Mouse (Mus musculus): ENCODE data around the gene Plekha4. TPM values are rescaled to one million over a fixed set of nuclear protein-coding genes. Genes with fewer than 3 reads are reported as not detected.

Gene Plekha4
- total RNA-seq, 2 experiments from 2014 or later, result 1.3 to 2.7 TPM

DNA sequence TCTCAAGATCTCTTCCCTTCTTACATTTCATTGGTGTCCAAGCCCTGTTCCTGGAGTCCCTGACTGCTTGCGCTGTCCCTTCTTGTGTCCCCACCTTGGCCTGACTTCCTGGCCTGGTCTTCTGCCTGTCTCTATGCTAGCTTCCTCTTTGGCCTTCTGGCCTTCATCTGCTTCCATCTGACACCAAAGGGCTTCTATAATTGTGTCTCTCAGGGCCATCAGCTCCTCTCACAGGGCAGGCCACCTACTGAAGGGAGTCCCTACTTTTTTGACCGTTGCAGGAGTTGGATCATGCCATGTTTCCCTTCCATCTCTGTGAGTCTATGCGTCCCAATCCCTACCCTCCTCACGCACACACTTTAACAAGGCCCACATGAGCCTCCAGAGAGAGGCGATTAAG, 63.8 kb downstream of the Plekha4 start:
- DNase-seq (ENCODE audit: extremely low spot score in 1 of 2, low spot score in 2 of 2), result no peak
- intact Hi-C loops (cut with DNase I), result loop anchor here (5.0 kb wide), 1 partner anchor 33 kb away; no protein-coding TSS in a partner anchor

DNA sequence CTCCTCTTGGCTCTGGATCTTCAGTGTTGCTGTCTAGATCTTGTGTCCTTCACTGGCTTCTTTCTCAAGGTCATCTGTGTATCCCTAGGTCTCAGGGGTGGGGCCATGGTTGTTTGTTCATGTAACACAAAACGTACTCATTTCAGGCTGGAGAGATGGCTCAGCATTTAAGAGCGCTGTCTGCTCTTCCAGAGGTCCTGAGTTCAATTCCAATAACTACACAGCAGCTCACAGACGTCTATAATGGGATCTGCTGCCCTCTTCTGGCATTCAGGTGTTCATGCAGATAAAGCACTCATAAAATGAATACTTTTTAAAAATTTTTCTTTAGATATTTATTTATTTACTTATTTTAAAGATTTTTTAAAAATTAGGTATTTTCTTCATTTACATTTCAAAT, 64.7 kb downstream of the Plekha4 start:
- intact Hi-C loops (cut with DNase I), result loop anchor here (5.0 kb wide), 1 partner anchor 34 kb away; no protein-coding TSS in a partner anchor
- DNase-seq (ENCODE audit: extremely low spot score in 1 of 2, low spot score in 2 of 2), result no peak

DNA sequence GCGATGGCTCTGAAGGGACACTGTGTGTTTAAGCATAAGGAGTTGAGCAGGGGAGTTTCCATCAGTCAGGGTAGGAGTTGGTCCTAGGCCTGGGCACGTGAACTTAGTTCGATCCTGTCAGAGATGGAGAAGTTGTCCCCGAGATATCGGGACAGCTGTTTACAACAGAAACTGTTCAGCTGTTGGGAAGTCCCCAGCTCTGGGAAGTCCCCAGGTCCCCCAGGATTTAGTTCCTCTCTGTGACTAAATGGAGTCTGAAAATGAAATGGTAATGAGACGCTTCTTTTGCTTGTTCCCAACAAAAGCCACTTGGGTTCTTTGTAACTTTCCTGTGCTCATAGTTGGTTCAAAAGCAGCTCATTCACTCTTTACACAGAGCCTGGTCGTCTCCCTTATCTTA, 65.8 kb downstream of the Plekha4 start:
- intact Hi-C loops (cut with DNase I), result loop anchor here (5.0 kb wide), 1 partner anchor 35 kb away; no protein-coding TSS in a partner anchor
- DNase-seq (ENCODE audit: extremely low spot score in 1 of 2, low spot score in 2 of 2), result no peak

DNA sequence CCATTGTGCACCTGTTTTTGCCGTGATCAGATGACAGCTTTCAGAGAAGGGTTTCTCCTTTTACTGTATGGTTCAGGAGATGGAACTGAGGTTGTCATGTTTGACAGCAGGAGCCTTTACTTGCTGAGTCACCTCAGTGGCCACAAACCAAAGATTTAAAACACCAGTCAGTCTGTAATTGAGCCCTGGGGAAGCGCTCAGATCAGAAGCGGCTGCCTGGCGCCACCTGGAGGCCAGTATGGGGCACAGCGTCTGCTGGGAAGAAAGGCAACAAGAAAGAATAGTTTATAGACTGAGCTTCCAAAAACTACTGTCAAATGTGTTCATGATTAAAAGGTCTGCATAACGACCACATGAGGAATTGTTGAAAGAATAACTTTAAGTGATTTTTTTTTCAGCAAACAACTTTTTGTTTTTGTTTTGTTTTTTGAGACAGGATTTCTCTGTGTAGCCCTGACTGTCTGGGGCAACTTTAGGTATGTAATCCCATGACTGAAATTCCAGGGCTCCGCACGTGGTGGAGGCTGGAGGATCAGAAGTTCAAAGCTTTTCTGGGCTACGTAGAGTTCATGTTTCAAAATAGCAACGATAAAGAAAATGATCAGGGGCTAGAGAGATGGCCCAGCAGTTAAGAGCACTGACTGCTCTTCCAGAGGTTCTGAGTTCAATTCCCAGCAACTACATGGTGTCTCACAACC, 67.1 kb downstream of the Plekha4 start:
- DNase-seq (ENCODE audit: extremely low spot score in 1 of 2, low spot score in 2 of 2), result peak; percentile 61 to 72

DNA sequence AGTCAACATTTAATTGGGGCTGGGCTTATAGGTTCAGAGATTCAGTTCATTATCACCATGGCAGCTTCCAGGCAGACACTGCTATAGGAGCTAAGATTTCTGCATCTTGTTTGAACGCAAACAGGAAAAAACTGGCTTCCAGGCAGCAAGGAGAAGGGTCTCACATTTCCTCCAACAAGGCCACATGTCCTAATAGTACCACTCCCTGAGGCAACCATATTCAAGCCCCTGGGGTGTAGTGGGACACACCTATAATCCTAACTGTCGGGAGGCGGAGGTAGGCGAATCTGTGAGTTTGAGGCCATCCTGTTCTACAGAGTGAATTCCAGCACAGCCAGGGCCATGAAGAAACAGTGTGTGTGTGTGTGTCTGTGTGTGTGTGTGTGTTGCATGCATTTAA, 69.0 kb downstream of the Plekha4 start:
- intact Hi-C loops (cut with DNase I), result no loop called here
- DNase-seq (ENCODE audit: extremely low spot score in 1 of 2, low spot score in 2 of 2), result no peak

More for the DNA sequence above, 67.1 kb downstream of the Plekha4 start:
- intact Hi-C loops (cut with DNase I), result loop anchor here (5.0 kb wide), 1 partner anchor 36 kb away; no protein-coding TSS in a partner anchor

DNA sequence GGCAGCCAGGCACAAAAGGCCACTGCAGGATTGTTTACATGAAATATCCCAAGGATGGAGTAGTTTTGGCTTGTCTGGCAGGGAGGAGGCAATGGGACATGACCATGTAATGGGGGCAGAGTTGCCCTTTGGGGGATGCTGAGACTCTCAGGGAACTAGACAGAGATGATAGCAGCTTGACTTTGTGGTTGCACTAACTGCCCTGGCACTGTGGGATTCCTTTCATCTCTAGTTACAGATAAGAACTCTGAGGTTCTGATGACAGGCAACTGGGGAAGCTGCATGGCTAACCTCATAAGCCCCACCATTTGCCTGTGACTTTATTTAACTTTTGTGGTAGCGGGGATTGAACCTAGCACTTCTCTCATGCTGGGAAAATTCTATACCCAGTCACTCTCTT, 70.0 kb downstream of the Plekha4 start:
- DNase-seq (ENCODE audit: extremely low spot score in 1 of 2, low spot score in 2 of 2), result no peak
- intact Hi-C loops (cut with DNase I), result loop anchor here (2.0 kb wide), 1 partner anchor 17 kb away; no protein-coding TSS in a partner anchor

DNA sequence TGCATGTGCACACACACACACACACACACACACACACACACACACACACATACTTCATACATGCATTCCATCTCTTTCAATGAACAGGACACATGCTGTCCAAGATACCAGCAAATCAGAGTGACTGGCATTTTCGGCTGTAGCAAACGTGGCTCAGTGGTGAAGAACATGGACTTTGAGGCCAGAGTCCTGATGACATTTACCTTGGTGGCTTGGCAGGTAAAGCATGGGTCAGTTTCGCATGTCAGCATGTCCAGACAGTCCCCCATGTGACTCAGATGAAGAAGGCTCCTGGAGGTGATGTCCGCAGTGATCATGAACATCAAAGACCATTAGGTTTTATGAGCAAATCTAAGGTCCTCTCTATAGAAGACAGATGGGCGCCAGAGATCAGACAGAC, 70.9 kb downstream of the Plekha4 start:
- no peak for DNase-seq (ENCODE audit: extremely low spot score in 1 of 2, low spot score in 2 of 2)
- intact Hi-C loops (cut with DNase I), result loop anchor here (2.0 kb wide), 1 partner anchor 16 kb away; no protein-coding TSS in a partner anchor

DNA sequence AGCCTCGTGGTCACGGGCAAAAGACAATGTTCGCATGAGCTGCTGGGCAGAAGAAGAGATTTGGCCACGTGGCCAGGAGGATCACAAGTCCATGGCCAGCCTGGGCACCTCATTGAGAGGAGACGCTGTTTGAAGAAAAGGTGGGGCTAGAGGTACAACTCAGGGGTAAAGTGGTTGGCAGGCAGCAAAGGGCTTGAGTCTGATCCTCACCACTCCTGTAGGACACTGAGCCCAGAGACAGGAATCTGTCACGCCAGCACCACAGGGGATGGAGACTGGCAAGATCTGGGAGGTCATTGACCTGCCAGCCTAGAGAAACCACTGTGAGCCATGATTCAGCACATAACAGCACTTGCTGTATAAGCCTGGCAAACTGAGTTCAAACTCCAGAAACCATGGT, 71.4 kb downstream of the Plekha4 start:
- intact Hi-C loops (cut with DNase I), result loop anchor here (2.0 kb wide), 1 partner anchor 15 kb away; no protein-coding TSS in a partner anchor

DNA sequence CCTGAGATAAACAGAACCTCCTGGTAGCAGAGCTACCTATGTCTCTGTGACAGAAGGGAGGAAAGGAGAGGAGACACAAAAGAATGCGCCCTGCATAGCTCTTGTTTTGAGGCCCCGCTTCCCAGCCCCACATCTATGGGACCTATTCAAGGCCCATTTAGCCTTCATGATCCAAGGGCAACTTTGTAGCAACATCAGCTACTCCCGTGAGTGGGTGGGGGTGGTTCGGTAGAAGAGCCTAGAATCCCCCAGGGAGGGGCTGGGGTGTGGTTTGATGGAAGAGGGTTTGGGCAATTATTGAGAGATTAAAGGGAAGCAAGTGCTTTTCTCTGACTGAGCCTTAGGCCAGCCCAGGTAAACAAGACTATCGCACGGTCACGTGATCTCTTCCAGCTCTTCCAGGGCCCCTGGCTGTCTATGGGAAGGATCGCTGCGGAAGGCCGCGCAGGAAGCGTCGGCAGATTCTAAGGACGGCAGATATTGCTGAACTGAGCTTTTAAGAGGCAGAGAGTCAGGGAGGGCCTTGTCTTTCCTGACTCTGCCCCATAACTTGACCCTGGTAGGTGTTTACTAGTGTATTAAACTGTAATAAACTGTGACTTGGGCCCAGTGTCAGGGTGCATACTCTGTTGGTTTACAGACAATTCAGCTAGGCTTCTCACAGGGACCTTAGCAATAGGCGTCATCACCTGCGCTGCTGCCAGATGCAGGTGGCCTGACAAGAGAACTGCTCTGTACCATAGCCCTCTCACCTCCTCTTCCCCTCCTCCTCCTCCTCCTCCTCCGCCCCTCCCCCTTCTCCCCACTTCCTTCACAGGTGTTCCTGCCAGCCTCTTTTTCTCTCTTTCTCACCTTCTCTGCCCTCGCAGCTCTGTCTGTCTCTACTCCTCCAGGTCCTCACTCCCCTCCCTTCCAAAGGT, 73.1 kb downstream of the Plekha4 start:
- intact Hi-C loops (cut with DNase I), result no loop called here
- DNase-seq (ENCODE audit: extremely low spot score in 1 of 2, low spot score in 2 of 2), result no peak

More for the DNA sequence above, 71.4 kb downstream of the Plekha4 start:
- no peak for DNase-seq (ENCODE audit: extremely low spot score in 1 of 2, low spot score in 2 of 2)

Other genes starting within 250 kb of the Plekha4 start
- under 1 TPM; 0.41 to 0.60 TPM for gene Slc6a21, start 248.8 kb upstream of the Plekha4 start, total RNA-seq (2021)
- 10 to 100 TPM; 20.5 to 32.2 TPM for gene Trpm4, start 192.6 kb upstream of the Plekha4 start, total RNA-seq (2021)
- gene Hrc, start 191.0 kb upstream of the Plekha4 start, total RNA-seq (2021), result 1 to 10 TPM in 1 of 2 experiments, under 1 TPM in 1; 0.99 to 1.3 TPM
- gene Ppfia3, start 159.3 kb upstream of the Plekha4 start, total RNA-seq (2021), result 100 to 1,000 TPM; 142 to 147 TPM
- 100 to 1,000 TPM; 176 to 192 TPM for gene Lin7b, start 155.7 kb upstream of the Plekha4 start, total RNA-seq (2021)
- 100 to 1,000 TPM; 352 to 384 TPM for gene Snrnp70, start 130.6 kb upstream of the Plekha4 start, total RNA-seq (2021)
- gene Kcna7, start 120.7 kb upstream of the Plekha4 start, total RNA-seq (2021), result not detected
- not detected for gene Ntf5, start 112.6 kb upstream of the Plekha4 start, total RNA-seq (2021)
- not detected for gene Lhb, start 105.5 kb upstream of the Plekha4 start, total RNA-seq (2021)
- 10 to 100 TPM; 16.9 to 17.3 TPM for gene Gys1, start 91.5 kb upstream of the Plekha4 start, total RNA-seq (2021)
- 10 to 100 TPM; 31.3 to 41.1 TPM for gene Ruvbl2, start 88.2 kb upstream of the Plekha4 start, total RNA-seq (2021)
- gene Ftl1, start 66.4 kb upstream of the Plekha4 start, total RNA-seq (2021), result 100 to 1,000 TPM; 445 to 456 TPM
- 10 to 100 TPM; 86.0 to 93.8 TPM for gene Bax, start 59.4 kb upstream of the Plekha4 start, total RNA-seq (2021)
- not detected for gene Tulp2, start 44.5 kb upstream of the Plekha4 start, total RNA-seq (2021)
- gene Gm45808, start 39.5 kb upstream of the Plekha4 start, total RNA-seq (2021), result not detected
- gene Dhdh, start 37.5 kb upstream of the Plekha4 start, total RNA-seq (2021), result 1 to 10 TPM; 3.0 to 3.1 TPM
- gene Nucb1, start 15.9 kb upstream of the Plekha4 start, total RNA-seq (2021), result 100 to 1,000 TPM; 114 to 127 TPM
- 10 to 100 TPM; 25.5 to 28.5 TPM for gene Ppp1r15a, start 62 bp upstream of the Plekha4 start, total RNA-seq (2021)
- gene Hsd17b14, start 28.6 kb downstream of the Plekha4 start, total RNA-seq (2021), result under 1 TPM in 1 of 2 experiments, not detected in 1; 0.93 TPM
- 10 to 100 TPM; 20.9 to 21.8 TPM for gene Bcat2, start 43.8 kb downstream of the Plekha4 start, total RNA-seq (2021)
- not detected for gene Fgf21, start 89.2 kb downstream of the Plekha4 start, total RNA-seq (2021)
- under 1 TPM; 0.13 to 0.30 TPM for gene Fut1, start 91.0 kb downstream of the Plekha4 start, total RNA-seq (2021)
- gene Izumo1, start 95.5 kb downstream of the Plekha4 start, total RNA-seq (2021), result not detected
- 10 to 100 TPM; 15.1 to 15.8 TPM for gene Rasip1, start 101.2 kb downstream of the Plekha4 start, total RNA-seq (2021)
- 1 to 10 TPM; 1.2 to 2.2 TPM for gene Mamstr, start 113.6 kb downstream of the Plekha4 start, total RNA-seq (2021)
- under 1 TPM; 0.18 to 0.24 TPM for gene Fut2, start 140.1 kb downstream of the Plekha4 start, total RNA-seq (2021)
- gene Ntn5, start 157.7 kb downstream of the Plekha4 start, total RNA-seq (2021), result under 1 TPM; 0.45 to 0.47 TPM
- under 1 TPM; 0.34 to 0.39 TPM for gene Sec1, start 168.1 kb downstream of the Plekha4 start, total RNA-seq (2021)
- 100 to 1,000 TPM; 152 to 154 TPM for gene Car11, start 173.5 kb downstream of the Plekha4 start, total RNA-seq (2021)
- 10 to 100 TPM; 40.9 to 51.0 TPM for gene Dbp, start 178.8 kb downstream of the Plekha4 start, total RNA-seq (2021)
- gene Rpl18, start 189.1 kb downstream of the Plekha4 start, total RNA-seq (2021), result 100 to 1,000 TPM; 437 to 456 TPM
- 10 to 100 TPM; 23.0 to 24.6 TPM for gene Sphk2, start 191.7 kb downstream of the Plekha4 start, total RNA-seq (2021)
- gene Fam83e, start 194.9 kb downstream of the Plekha4 start, total RNA-seq (2021), result under 1 TPM; 0.26 to 0.39 TPM
- gene Spaca4, start 199.5 kb downstream of the Plekha4 start, total RNA-seq (2021), result not detected